Mouse (Mus musculus) mesoderm, embryonic 11.5 days (tissue): ENCODE measurements around the gene Tnfrsf9.

Experiments used
- DNase-seq: peaks from one replicate; pipeline ENCODE4 v3.0.0-alpha.2; 2012; ENCODE audit warnings: low read depth, low spot score

The Tnfrsf9 gene

GRCm38 (mm10) chr4:150926924-150927705, 12.8 kb downstream of the Tnfrsf9 start:
- DNase-seq: peak; percentile 55

- DNase-seq: no peak
Observed at GRCm38 (mm10) chr4:150927789-150928188, 13.4 kb downstream of the Tnfrsf9 start.

DNA sequence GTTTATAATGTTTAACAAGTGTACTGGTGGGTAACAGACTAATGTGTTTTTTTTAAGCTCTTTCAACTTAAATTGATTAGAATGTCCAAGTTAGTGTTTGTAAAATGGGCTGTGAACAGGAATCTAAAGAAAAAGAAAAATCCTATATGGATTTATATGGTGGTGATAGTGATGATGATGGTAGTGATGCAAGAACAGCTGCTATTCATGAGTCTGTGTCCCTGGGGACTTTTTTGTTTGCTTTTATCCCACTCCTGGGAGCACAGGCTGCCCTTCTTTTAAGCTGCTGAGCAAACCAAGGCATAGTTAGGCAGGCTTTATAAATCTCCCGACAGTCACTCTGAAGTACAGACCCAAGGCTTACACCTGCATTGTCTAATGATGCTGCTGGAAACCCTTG, 19.1 kb downstream of the Tnfrsf9 start:
- DNase-seq: no peak

DNA sequence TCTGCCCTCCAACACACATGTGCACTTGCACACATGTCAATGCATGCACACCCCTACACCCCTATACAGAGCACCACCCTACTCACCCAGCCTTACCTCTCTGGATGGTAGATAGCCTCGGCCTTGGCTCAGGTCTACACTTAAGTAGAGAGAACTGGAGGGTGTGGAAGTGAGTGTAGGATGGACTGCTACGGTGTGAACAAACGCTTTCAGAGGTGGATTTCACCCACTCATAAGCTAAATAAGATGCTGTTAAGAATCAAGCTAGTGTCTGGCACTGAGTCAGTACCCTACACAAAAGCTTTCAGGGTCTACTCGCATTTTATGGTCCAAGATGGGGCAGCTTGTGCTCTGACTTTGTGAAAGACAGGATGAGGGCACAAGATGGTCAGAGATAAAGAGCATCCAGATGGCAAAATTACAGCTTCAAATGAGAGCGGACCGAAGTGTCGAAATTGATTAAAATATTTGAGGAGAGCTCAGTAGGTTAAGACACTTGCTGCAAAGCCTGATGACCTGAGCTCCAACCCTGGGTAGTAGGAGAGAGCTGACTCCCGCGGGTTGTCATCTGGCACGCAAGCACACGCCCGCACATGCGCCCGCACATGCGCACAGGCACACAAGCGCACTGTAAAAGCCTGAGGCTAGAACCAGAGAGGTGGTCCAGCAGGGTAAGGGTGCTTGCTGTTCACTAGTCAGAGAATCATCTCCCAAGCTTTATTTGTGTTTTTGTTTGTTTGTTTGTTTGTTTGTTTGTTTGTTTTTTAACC, 23.1 kb downstream of the Tnfrsf9 start:
- no peak for DNase-seq

DNA sequence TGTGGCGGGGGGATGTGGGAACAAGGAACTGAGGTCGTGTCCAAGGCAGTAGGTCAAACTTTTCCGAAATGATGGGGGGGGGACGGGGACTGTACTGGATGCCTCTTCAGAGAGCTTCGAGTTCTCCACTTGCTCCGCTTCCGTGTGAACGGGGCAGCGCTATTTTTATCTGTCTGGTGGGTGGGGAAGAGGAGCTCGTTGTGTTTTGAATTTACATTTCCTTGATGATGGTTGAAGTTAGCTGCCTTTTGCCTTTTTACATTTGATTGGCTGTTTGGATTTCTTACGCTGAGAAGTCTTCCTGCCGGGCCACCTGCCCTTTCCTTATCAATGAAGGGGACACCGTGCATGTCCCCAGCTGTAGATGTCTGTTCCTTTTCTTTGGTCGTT, 23.7 kb downstream of the Tnfrsf9 start:
- DNase-seq: no peak

DNA sequence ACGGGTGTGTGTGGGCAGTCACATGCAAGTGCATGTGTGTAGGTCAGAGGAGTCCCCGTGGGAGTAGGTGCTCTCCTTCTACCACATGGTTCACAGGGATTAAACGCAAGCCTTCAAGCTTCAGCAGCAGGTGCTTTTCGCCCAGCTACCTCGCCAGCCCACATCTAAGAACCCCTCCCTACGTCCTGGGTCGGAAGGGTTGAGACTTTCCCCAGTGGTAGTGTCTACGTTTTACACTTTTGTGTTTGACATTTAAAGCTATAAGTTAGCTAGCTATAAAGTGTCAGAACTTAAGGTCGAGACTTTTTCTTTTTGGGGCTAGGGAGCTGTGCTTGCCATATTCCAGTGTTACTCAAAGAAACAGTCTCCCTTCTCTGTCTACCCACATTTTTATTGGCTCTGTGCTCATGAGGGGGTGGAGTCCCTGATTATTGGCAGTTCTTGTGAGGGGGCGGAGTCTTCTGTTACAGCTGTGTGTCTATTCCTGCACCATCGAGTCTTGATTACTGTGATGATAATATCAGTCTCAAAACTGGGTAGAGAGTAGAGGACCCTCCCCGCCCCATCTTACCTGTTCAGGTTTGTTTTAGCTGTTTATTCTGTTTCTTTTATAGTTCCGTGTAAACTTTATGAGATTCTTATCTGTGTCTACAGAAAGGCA, 25.8 kb downstream of the Tnfrsf9 start:
- DNase-seq: no peak

- no peak for DNase-seq
Observed at GRCm38 (mm10) chr4:150944707-150945106, 30.3 kb downstream of the Tnfrsf9 start.

DNA sequence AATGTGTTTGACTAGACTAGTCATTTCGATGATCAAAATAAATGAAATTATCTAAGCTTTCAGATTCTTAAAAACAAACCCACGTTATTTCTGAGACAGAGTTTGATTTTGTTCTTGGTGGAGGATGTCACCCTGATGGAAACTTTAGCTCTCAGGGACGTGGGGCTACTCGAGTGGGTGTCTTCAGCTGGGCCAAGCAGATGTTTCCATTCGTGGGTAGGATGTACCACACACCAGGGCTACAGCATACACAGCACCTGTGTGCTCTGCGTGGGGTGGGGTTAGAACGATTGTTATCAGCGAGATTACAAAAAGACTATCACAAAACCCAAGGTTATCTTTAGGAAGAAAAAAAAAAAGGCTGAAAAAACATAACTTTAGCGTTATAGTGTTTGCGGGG, 36.6 kb downstream of the Tnfrsf9 start:
- DNase-seq: no peak

DNA sequence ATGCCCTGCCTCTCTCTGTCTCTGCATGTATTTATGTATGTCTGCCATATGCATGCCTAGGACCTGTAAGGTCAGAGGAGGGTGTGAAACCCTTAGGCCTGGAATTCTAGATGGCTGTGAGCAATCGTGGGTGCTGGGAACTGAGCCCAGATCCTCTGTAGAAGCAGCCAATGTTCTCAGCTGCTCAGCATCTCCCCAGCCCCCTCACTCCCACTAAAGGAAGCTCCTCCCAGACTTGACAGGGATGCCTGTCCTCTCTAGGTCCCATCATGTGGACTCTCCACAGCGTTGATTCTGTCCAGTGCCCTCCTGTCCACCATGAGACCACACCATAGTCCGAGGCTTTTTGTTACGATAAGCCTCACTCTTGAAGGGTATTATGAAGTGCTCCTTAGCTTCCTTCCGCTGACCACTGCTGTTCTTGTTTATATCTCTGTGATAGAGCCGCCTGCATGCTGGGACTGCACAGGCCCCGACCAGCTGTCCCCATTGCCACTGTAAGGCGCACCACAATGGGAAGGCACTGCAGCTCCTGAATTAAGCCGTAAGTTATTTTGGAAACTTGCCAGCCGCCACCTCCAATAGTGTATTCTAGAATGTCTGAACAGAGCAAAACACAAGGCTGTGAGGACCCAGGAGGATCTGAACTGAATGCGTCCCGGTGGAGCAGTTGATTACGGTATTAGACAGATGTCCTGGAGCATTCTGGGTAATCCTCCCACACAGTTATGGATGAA, 42.2 kb downstream of the Tnfrsf9 start:
- DNase-seq: peak; percentile 19

GRCm38 (mm10) chr4:150957106-150957458, 42.7 kb downstream of the Tnfrsf9 start:
- DNase-seq: no peak

DNA sequence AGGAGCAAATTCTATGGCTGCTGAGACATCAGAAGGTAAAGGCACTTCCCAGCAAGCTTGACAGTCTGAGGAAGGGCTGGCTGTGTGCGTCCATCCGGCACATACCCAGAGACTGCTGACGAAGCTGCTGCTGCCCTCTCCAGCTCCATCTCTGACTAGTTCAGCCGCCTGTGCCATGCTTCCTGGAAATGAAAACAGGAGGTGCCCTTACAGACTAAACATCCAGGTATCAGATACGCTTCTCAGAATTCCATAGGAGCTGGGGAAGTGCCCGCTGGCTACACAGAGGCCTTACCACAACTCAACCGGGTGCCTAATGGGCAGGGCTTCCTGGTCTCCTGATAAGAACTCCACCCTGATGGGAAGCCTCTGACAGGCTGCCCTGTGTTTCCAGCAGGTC, 44.2 kb downstream of the Tnfrsf9 start:
- DNase-seq: no peak

DNA sequence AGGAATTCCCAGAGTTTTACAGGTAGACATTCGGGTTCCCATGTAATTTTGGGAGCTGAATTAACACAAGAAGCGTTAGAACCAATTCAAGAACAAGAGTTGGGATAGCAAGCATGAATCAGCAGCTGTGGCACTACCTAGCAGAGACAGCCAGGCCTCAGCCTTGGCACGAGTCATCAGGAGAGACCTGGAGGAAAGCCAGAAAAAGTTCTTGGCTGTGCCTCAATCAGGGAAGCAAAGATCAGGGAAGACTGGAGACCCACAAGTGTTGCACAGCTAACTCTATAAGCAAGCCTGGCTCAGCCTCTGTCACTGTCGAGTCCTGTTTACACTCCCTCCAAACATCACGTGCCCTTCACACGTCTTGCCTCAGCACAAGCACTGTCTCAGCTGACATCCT, 47.9 kb downstream of the Tnfrsf9 start:
- DNase-seq: no peak

DNA sequence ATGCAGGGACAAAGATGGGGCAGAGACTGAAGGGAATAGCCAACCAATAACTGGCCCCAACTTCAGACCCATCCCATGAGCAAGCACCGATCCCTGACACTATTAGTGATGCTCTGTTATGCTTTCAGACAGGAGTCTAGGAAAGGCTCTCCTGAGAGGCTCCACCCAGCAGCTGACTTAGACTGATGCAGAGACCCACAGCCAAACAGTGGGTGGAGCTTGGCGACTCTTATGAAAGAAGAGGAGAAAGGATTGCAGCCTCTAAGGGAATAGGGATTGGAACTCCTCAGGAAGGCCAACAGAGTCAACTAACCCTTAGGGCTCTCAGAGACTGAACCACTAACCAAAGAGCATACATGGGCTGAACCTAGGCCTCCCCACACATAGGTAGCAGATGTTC, 49.3 kb downstream of the Tnfrsf9 start:
- DNase-seq: no peak

GRCm38 (mm10) chr4:150964635-150965554, 50.5 kb downstream of the Tnfrsf9 start:
- peak; percentile 84 for DNase-seq

GRCm38 (mm10) chr4:150965555-150965951, 51.2 kb downstream of the Tnfrsf9 start:
- DNase-seq: no peak

DNA sequence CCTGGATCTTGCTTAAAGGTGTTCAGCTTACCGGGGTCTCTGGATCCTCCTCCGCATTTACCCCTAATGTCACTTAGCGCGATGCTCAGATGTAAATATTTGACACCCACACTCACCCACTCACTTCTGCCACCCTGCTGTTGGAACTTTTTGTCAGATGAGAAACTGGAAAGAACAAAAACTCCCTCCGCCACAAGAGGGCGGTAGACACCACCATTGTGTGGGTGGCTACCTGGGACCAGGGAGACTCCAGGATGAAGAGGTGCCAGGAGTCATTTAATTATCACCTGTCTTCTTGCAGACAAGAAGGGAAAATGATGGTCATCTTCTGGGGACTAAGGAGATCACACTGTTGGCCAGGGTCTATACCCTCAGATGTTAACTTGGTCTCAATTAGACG, 52.2 kb downstream of the Tnfrsf9 start:
- DNase-seq: peak; percentile 59

DNA sequence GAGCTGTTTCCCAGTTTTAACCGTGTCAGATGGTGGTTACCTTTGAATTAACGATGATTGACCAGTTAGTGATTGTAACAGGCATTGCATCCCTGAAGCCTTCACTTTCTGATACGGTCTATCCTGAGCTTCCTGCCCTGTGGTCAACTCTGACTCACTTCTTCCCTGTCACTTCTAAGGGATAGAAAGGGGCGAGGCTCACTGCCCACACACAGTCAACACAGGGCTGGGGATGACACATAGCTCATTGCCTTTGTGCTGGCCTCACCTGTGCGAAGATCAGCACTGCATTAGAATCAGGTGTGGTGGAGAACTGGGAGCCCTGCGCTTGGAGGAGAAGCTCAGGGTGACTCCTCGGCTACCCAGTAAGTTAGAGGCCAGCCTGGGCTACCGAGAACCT, 54.6 kb downstream of the Tnfrsf9 start:
- DNase-seq: no peak

- no peak for DNase-seq
Observed at GRCm38 (mm10) chr4:150973264-150973663, 58.9 kb downstream of the Tnfrsf9 start.

GRCm38 (mm10) chr4:150975145-150975544, 60.8 kb downstream of the Tnfrsf9 start:
- no peak for DNase-seq

- no peak for DNase-seq
Observed at GRCm38 (mm10) chr4:150978156-150978910, 64.0 kb downstream of the Tnfrsf9 start.
